Comparison of ENCODE assay signal across 8 mouse cellular contexts in the genomic region with DNA sequence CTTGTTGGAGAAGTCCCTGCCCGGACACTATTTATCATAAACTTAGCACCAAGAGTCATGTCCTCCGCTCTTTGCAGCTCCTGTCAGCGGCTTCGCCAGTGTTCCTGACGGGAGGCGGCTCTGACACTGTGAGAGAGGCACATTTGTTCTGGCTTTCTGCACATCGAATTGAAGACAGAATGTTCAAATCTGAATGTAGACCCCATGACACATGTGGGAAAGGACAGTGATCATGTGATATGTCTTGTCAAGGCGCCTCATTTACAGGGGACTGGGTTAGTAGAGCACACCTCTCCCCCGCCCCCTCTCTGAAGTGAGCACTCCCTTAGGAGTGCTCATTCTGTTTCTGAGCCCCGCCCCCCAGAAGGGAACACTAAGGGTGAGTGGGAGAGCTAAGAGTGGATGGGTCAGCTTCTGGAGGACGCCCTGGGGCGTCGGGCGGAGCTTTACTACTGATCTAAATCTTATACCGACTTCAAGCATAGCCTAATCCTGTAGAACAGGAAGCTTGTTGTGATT. TPM values are rescaled to one million over a fixed set of nuclear protein-coding genes. Genes with fewer than 3 reads are reported as not detected.
DNase-seq lines count a peak whose midpoint lies in the region; ATAC-seq and TF ChIP-seq lines count a peak whose summit lies in the region.

No protein-coding gene starts in this region.

- no peaks in the 10 kb centered on the region for H3K27me3 ChIP-seq in cerebellum, adult 2 months (ENCODE audit: control insufficient read depth, insufficient read depth, low read length)
- no peaks in the 10 kb centered on the region for H3K27me3 ChIP-seq in limb, embryonic 15.5 days
- no peaks in the 10 kb centered on the region for H3K27me3 ChIP-seq in midbrain, embryonic 14.5 days (ENCODE audit: control insufficient read depth, insufficient read depth, low read length)

- no peak for TF ChIP-seq POLR2A in cerebellum, adult 2 months (IDR thresholded peaks at IDR 0.05; ENCODE audit: borderline replicate concordance, insufficient read depth, low read length)

- H3K4me2 ChIP-seq in limb, embryonic 15.5 days, result peak overlapping the region; percentile 6; the same call in 1 of the 2 replicates
- peak overlapping the region; percentile 47 for H3K4me2 ChIP-seq in midbrain, embryonic 14.5 days (ENCODE audit: low read length)

- no peaks in the 10 kb centered on the region for H3K9me3 ChIP-seq in limb, embryonic 15.5 days
- no peaks in the 10 kb centered on the region for H3K9me3 ChIP-seq in midbrain, embryonic 14.5 days (ENCODE audit: control insufficient read depth, low read length)

- WGBS in cerebellum, adult 2 months, result 26% methylated on average over 15 of the region's 15 CpGs
- WGBS in limb, embryonic 15.5 days, result 19% methylated on average over 15 of the region's 15 CpGs
- 13% methylated on average over 15 of the region's 15 CpGs for WGBS in midbrain, embryonic 14.5 days

- peak overlapping the region; percentile 17; the same call in 1 of the 2 replicates for H3K27ac ChIP-seq in cerebellum, adult 2 months (ENCODE audit: insufficient read depth, low read length)
- peak overlapping the region; percentile 79 for H3K27ac ChIP-seq in limb, embryonic 15.5 days
- peak overlapping the region; percentile 14 for H3K27ac ChIP-seq in midbrain, embryonic 14.5 days (replicated peaks; ENCODE audit: low read depth, low read length)

- H3K9ac ChIP-seq in limb, embryonic 15.5 days, result no peak overlapping the region
- H3K9ac ChIP-seq in midbrain, embryonic 14.5 days (replicated peaks; ENCODE audit: low read length), result no peak overlapping the region

- intact Hi-C loops in left cerebral cortex, postnatal 4 days (cut with DNase I), result no loop called here

- H3K36me3 ChIP-seq in limb, embryonic 15.5 days, result peaks cover 15% of the 10 kb centered on the region
- H3K36me3 ChIP-seq in midbrain, embryonic 14.5 days (ENCODE audit: control insufficient read depth, insufficient read depth, low read length), result no peaks in the 10 kb centered on the region

- no peak for DNase-seq in cerebellum, adult 2 months
- no peak for DNase-seq in cerebellum, adult 8-10 months
- DNase-seq in urinary bladder, postnatal 36 days (ENCODE audit: low spot score in 2 of 2), result peak; percentile 41 to 45
- no peak for DNase-seq in urinary bladder, postnatal 25 days (ENCODE audit: low spot score)
- DNase-seq in midbrain, embryonic 14.5 days, result peak; percentile 63
- DNase-seq in left cerebral cortex, postnatal 4 days, result no peak
- DNase-seq in ovary, postnatal 10 days (ENCODE audit: low spot score), result no peak

- ATAC-seq in limb, embryonic 15.5 days (ENCODE audit: insufficient number of reproducible peaks, low FRiP score, low TSS enrichment, low read depth), result no peak
- ATAC-seq in midbrain, embryonic 14.5 days (ENCODE audit: low FRiP score, low TSS enrichment), result peak; percentile 53; the same call in 1 of the 2 replicates

- H3K4me1 ChIP-seq in cerebellum, adult 2 months (ENCODE audit: control insufficient read depth, insufficient read depth, low read length), result peaks cover 40% of the 10 kb centered on the region
- H3K4me1 ChIP-seq in limb, embryonic 15.5 days, result peaks cover 29% of the 10 kb centered on the region
- H3K4me1 ChIP-seq in midbrain, embryonic 14.5 days (ENCODE audit: control insufficient read depth, insufficient read depth, low read length), result peaks cover 23% of the 10 kb centered on the region

- H3K4me3 ChIP-seq in cerebellum, adult 2 months (replicated peaks; ENCODE audit: insufficient read depth, low read depth, low read length), result peak overlapping the region; percentile 17
- H3K4me3 ChIP-seq in limb, embryonic 15.5 days, result no peak overlapping the region
- H3K4me3 ChIP-seq in midbrain, embryonic 14.5 days (replicated peaks; ENCODE audit: low read depth, low read length), result no peak overlapping the region

- no peak for TF ChIP-seq CTCF in cerebellum, adult 2 months (IDR thresholded peaks at IDR 0.05; ENCODE audit: borderline replicate concordance, insufficient read depth, low read depth, low read length)

RNA-seq across cellular contexts. Expression of a gene that starts 48.9 kb away (rescaled TPM):
- polyA plus RNA-seq in cerebellum, adult 2 months (2012; rRNA removed), result 5.7 and 5.9 TPM in 2 replicates
- 36.2 and 36.3 TPM in 2 replicates for polyA plus RNA-seq in limb, embryonic 15.5 days (2015; fragmentation: Nextera tagmentation; extraction: Ambion mirVana)
- polyA plus RNA-seq in midbrain, embryonic 14.5 days (2014; fragmentation: Nextera tagmentation; extraction: Ambion mirVana), result 4.4 and 8.8 TPM in 2 replicates
- total RNA-seq in left cerebral cortex, postnatal 4 days (2021), result 10 to 100 TPM; 13.4 to 16.0 TPM

Comparison
In these comparisons a context has a peak if more than half of its experiments do, and no peak if none do; other contexts are left out.
1. DNase-seq: peak in urinary bladder, postnatal 36 days (2 of 2) and midbrain, embryonic 14.5 days (single experiment); none in cerebellum, adult 2 months (0 of 2), cerebellum, adult 8-10 months (single experiment), urinary bladder, postnatal 25 days (single experiment), left cerebral cortex, postnatal 4 days (single experiment) and ovary, postnatal 10 days (single experiment).
2. H3K27ac ChIP-seq: peak in every context shown above with its lines; median percentile 79 in limb, embryonic 15.5 days; 17 in cerebellum, adult 2 months; 14 in midbrain, embryonic 14.5 days.